Mouse (Mus musculus): ENCODE results near the gene Fli1.

Gene Fli1

GRCm38 (mm10) chr9:32410671-32411070 lies 132.0 kb downstream of the Fli1 start:
- DNase-seq (ENCODE audit: low read depth in 2 of 2, low spot score in 2 of 2): no peak

- DNase-seq (ENCODE audit: low read depth in 2 of 2, low spot score in 2 of 2): no peak
Measured at GRCm38 (mm10) chr9:32409060-32409961, 133.3 kb downstream of the Fli1 start.

- no peak for DNase-seq (ENCODE audit: low read depth in 2 of 2, low spot score in 2 of 2)
Measured at GRCm38 (mm10) chr9:32408730-32409059, 134.0 kb downstream of the Fli1 start.

- peak; percentile 30 to 54 for DNase-seq (ENCODE audit: low read depth in 2 of 2, low spot score in 2 of 2)
Measured at GRCm38 (mm10) chr9:32405191-32405925, 137.3 kb downstream of the Fli1 start.

- DNase-seq (ENCODE audit: low read depth in 2 of 2, low spot score in 2 of 2): no peak
Measured at GRCm38 (mm10) chr9:32400662-32401161, 141.9 kb downstream of the Fli1 start.

GRCm38 (mm10) chr9:32400212-32400611 lies 142.4 kb downstream of the Fli1 start:
- DNase-seq (ENCODE audit: low read depth in 2 of 2, low spot score in 2 of 2): no peak

GRCm38 (mm10) chr9:32394761-32395161 lies 147.9 kb downstream of the Fli1 start:
- no peak for DNase-seq (ENCODE audit: low read depth in 2 of 2, low spot score in 2 of 2)

GRCm38 (mm10) chr9:32392716-32393115 lies 149.9 kb downstream of the Fli1 start:
- no peak for DNase-seq (ENCODE audit: low read depth in 2 of 2, low spot score in 2 of 2)

- DNase-seq (ENCODE audit: low read depth in 2 of 2, low spot score in 2 of 2): no peak
Measured at GRCm38 (mm10) chr9:32391701-32392100, 151.0 kb downstream of the Fli1 start.

- no peak for DNase-seq (ENCODE audit: low read depth in 2 of 2, low spot score in 2 of 2)
Measured at GRCm38 (mm10) chr9:32391092-32391491, 151.6 kb downstream of the Fli1 start.

GRCm38 (mm10) chr9:32388120-32388519 lies 154.5 kb downstream of the Fli1 start:
- peak; percentile 29 to 42 for DNase-seq (ENCODE audit: low read depth in 2 of 2, low spot score in 2 of 2)

GRCm38 (mm10) chr9:32384906-32385305 lies 157.8 kb downstream of the Fli1 start:
- no peak for DNase-seq (ENCODE audit: low read depth in 2 of 2, low spot score in 2 of 2)

- no peak for DNase-seq (ENCODE audit: low read depth in 2 of 2, low spot score in 2 of 2)
Measured at GRCm38 (mm10) chr9:32376863-32377590, 165.6 kb downstream of the Fli1 start.

- DNase-seq (ENCODE audit: low read depth in 2 of 2, low spot score in 2 of 2): no peak
Measured at GRCm38 (mm10) chr9:32376031-32376430, 166.6 kb downstream of the Fli1 start.

GRCm38 (mm10) chr9:32373656-32374055 lies 169.0 kb downstream of the Fli1 start:
- no peak for DNase-seq (ENCODE audit: low read depth in 2 of 2, low spot score in 2 of 2)
